Mouse (Mus musculus): ENCODE results near the gene Kazn.

GRCm38 (mm10) chr4:142261725-142262124 lies 22.5 kb upstream of the Kazn start:
- TF ChIP-seq ZC3H11A (IDR thresholded peaks at IDR 0.05; ENCODE audit: borderline replicate concordance, low read depth, low read length): no peak
- TF ChIP-seq HCFC1 (IDR thresholded peaks at IDR 0.05; ENCODE audit: borderline replicate concordance, insufficient read depth, low read length): no peak

Data from ES-E14 (cell line).